Mouse (Mus musculus): Measurements from ENCODE around the gene Dtx4.

The Dtx4 gene

DNA sequence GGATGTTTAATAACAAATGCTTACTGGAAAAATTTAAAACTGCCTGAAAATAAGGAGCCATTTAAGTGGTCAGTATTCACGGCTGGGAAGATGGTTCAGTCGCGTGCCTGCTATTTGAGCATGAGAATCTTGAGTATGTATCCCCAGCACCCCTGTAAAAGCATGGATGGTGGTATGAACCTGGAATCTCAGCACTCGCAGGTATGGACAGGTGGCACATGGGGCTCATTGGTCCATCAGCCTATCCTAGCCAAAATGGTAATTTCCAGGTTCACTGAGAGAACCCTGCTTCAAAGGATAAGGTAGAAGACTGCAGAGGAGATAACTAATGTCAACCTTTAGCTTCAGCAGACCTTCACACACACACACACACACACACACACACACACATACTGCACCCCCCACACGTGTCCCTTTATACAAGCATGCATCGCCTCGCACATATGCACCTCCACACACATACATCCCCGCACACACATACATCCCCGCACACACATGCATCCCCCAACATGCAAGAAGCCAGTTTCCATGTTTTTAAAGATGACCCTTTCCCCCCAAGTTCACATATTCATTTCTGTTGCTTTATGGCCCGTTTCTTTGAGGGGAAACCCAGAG, 35.6 kb downstream of the Dtx4 start:
- no peak for DNase-seq

DNA sequence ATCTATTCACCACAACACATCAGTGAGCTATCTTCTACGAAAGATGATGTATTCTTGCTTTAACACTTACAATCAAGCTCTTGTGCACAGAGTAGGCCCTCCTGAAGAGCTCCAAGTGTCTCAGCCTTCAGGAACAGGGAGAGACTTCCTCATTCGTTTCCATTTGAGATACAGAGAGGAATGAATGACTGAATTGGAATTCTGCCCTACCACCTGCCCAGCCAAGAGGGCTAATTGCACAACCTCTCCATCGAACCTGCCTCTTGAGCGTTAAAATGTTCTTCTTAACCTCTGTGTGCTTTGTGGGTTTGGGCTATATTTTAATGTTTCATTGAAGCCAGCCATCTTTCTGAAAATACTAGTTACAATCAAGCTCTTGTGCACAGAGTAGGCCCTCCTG, 36.6 kb downstream of the Dtx4 start:
- DNase-seq: no peak

DNA sequence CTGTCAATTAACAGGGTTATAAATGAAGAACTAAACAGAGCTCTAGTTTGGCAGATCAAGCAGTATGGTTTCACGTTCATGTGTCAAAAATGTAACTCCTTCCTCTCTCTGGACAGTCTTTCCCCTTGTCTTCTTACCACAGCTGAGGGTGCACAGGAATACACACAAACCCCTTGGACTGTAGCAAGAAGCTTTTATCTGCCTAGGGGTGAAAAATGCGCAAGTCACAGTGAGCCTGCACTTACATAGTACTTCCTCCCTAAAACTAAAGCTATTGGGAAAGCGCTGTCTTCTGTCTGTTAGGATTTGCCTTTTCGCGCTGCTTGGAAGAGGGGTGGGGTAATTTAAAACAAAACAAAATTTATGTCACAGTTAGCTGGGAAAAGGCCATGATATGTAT, 37.1 kb downstream of the Dtx4 start:
- DNase-seq: no peak

DNA sequence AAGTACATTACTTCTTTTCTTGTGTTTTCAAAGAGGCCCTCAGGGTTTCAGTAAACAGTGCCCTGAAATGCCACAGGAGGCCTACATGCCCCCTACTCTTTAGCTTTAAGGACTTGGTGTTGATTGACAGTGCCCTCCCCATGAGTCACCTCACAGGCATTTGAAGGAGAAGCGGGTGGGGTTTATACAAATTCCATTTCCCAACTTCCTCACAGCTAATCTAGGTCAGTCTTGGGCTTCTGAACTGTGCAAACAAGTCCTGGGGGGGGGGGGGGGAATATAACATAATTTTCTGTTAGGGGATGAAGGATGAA, 37.6 kb downstream of the Dtx4 start:
- DNase-seq: no peak

DNA sequence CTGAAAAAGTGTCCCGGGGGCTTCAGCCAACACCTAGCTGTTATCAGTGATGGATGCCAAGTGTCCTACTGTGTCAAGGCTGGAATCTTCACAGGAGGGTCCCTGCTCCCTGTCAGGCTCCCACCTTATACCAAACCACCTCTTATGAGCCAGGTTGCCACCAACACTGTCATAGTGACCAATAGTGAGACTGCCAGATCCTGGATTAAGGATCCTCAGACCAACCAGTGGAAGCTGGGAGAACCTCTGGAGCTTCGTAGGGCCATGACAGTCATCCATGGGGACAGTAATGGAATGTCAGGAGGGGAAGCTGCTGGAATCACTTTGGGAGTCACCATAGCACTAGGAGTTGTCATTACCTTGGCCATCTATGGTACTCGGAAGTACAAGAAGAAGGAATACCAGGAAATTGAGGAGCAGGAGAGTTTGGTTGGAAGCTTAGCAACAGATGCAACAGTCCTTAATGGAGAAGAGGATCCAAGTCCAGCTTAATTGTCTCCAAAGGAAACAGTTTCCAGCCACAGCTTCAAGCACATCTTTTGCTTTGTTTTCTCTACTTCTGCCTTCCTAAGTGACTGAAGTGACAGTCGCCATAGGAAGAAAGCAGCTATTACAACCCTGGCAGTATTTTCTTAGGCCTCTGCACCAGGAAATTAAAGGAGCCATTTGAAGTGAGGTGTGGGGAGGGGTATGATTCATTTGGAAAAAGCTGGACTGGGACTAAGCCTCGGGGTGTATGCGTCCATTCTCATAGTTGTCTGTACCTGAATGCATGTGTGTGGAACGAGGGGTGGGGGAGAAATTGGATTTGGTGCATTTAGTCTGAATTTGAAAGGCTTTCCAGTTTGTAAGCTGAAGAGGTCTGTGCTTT, 38.2 kb downstream of the Dtx4 start:
- no peak for DNase-seq

DNA sequence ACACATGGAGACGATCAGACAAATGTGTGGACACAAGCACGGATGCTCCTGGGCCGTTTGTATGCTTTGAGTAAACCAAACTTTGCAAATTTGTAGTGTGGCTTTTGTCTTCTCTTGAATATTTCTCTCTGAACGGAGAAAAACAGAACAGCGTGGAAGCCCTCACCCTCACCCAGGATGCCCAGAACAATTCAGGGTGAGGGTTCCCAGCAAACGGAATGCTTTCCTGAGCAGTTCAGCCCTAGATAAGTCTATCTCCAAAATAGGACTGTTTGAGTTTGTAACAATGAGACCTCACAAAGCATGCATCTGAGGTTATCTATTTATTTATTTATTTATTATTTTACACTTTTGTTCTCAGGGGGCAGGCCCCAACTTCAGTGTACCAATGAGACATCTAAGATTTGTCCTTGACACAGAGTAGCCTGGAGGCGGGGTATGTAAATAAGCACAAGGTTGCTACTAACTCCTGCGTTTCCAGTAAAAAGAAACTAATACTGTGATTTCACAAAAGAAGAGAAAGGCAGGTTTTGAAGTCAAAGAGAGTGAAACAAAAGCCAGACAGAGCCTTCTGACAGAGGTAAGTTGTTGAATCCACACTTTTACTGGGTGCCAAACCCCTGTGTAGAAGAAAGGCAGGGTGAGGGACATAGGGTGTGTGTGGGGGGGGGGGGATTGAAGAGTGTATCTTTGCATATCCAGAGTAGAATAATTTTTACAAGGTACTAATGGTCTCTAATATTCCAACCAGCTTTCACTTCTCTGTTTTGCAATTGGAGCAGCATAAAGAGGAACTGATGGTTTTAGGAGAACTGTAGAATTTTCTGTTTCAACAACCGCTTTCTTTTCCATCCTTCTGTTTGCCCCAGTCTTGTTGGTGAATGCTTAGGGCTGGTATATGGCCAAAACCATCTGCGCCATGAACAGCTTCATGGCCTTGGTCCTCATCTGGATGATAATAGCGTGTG, 40.7 kb downstream of the Dtx4 start, which contains the start of gene Mpeg1:
TSS of gene Mpeg1 (plus strand) at position 498 of the 968 bp plus-strand sequence.
- no peak for DNase-seq

DNA sequence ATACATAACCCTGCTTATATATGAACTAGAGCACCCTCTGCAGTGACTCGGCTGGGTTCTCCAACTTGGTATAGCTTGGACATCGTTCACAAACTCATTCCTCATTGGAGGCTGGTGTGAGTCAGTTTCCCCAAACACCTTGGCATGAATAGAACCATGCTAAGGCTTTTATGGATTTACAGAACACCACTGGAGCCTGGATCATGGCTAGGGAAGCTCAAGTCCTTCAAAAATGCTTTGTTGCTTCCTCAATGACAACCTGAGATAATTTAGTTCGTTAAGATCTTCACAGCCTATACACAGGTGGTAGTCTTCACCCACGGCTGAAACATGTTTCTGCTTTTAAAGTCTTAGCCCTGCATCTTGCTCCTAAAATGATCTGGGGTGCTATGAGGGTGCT, 41.7 kb downstream of the Dtx4 start:
- no peak for DNase-seq

DNA sequence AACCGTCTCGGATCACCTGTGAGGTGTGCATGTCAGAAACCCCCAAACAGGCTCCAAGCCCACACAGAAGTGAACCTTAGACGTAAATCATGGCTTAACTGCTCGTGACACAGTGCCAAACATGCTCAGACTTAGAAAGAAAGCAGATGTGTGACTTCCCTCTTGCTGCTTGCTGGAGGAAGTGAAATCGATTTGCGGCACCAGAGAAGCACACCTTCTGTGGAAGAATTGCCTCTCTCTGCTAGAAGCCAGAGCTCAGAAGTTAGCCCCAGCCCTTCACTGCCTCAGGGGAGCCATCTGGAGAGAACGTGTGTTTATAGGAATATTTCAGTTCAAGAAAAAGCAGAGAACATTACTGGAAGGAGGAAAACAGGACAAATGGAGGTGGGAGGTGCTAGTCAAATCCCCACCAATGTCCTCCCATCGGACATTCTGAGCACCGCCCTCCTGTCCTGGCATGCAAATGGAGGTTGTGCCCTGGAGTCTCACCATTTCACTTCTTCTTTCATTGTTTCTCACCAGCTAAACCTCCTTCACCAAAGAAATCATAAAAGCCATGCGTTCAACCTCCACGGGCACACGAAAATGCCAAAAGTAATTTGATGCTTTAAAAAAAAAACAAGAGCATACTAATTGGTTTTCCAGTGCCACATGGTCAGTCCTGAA, 43.7 kb downstream of the Dtx4 start:
- DNase-seq: no peak

DNA sequence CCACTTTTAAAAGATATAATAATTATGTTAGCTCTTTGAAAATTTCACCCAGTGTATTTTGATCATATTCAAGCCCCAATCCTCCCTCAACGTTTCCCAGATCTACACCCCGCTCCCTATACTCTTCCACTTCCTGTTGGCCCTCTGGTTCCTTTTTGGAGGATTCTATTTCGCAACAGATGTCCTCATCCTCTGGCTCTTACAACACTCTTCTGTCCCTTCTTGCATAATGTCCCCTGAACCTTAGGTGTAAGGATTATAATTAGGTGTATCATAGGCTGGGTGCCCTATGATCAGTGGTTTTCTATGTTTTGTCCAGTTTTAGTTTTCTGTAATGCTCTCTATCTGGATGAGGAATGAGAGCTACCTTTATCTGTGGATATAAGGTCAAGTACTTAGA, 56.2 kb downstream of the Dtx4 start:
- no peak for DNase-seq

DNA sequence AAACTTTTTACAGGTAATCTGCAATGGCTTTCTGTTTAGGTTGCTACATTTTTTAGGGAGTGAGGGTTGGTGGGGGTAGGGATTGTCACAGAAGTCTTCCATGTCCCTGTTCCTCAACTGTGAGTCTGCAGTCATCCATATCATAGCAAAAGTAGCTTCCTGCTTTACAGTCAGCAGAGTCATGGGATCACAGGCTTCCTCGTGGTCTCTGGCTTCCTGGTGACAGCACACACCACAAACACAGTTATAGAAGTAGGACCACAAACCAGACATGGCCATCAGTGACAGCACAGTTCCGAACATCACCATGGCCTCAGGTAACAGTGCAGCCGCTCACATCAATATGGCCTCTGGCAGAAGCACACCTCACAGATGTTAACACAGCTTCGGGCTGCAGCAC, 58.7 kb downstream of the Dtx4 start:
- DNase-seq: no peak

DNA sequence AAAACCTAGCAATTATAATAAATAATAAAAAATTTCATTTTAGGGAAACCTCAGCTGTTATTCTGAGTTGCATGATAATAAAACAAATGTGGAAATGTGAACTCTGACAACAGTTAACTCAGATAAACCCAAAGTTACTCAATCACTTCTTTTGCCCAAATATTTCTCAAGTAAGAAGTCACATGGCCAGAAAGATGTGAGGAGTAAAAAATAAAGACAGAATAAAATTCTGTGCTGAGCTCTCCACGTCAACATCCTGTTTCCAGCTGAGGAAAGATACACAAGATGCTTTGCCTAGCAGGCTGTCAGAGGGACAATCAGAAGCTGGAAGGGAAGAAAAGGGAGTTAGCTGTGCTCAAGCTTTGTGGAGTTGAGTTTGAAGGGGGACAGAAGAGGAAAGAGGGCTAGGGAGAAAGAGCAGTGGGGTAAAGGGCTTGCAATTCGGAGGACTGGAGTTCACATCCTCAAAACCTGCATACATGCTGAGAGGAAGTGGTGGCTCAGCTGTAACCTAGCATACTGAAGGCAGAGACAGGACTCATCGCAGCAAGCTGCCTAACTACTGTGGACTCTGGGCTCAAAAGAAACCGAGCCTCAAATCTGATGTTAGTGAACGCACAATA, 61.0 kb downstream of the Dtx4 start:
- DNase-seq: no peak

DNA sequence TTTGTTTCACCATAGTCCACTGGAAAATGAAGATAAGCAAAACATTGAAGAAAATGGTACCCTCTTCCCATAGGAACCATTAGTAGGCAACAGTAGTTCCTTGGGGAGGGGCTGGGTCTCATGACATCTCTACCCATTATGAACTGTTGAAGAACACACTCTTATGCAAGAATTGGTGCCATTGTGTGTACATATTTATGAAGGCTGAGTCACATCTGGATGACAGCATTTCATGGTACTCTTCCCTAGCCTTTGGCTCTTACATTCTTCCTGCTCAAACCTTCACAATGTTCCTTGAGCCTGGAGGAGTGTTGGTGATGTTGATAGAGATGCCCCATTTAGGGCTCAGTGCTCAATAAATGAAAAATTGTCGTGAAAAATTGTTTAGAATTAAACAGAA, 61.7 kb downstream of the Dtx4 start:
- no peak for DNase-seq

DNA sequence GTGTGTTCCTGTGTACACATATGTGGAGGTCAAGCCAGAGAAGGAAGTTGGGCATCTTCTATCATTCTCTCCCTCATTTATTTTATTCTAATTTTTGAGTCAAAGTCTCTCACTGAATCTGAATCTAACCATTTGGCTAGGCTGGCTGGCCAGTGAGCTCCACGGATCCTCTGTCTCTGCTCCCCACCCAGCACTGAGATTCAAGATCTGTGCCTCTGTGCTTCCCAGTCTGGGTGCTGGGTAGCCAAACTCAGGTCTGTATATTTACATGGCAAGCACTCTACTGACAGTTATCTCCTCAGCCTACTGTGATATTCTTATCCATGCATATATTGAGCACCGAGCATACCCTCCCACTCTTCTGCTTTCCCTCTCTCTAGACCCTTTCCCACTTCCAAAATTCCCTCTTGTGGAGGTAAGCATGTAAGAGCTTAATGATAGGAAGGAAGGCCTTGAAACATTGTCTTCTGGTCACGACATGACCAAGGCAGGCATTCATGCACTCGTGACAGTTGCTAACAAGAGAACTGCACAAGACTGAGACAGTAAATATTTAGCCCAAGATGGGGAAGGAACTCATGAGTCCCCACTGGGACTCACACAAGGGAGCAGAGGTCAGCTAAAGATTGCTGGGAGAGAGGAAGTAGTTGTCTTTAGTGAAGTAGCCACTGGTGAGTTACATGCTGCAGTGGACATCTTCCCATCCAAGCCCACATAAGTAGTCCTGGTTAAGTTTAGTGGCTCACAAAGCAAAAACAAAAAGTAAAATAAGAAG, 65.3 kb downstream of the Dtx4 start:
- no peak for DNase-seq

DNA sequence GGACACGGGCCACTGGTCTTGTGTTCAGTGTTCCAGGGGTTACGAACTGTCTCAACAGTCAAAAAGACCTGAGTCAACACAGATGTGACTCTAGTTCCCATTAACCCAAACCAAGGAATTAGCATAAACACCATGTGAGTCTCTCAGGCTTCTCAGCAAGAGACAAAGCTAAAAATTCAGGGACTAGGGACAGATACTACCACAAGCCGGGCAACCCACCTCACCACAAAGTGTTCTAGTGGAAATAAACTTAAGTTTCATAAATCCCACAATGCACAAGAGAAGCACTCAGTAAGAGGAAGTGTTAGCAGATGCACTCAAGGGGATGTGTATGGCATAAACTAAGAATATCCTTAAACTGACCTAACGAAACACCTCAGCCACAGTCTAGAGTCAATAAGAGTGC, 66.2 kb downstream of the Dtx4 start:
- no peak for DNase-seq

DNA sequence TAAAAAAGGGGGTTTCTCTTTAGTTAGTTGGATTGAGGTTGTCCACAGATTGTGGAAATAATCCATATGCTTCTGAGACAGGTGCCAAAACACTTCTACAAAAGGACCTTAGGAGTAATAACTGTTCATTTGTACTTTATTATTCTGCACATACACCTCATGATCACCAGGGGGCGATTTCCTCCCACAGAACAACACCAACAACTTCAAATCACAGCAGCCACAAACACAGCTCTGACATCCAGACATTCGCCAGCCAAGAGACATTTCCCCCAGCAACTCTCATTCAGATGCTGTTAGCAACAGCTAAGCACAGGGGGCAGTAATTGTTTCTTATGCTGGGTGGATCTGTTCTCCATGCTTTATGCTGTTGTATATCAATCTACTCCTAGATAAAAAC, 68.2 kb downstream of the Dtx4 start:
- no peak for DNase-seq

DNA sequence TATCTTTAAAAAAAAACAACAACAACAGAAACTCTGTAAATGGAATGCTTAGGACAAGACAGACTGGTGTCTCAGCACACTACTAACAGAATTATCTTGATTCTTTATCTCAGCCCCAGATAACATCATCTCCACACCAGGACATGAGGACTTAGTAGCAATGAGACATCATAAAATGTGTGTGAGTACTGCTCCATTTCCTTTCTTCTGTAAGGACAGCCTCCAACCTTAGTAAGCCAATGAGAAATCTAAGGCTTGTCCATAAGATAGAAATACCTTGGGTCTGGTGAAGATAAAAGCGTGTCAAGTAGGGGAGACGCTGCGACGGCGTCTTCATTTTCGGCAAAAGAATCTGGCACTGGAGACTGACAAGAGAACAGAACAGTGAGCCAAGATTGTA, 73.6 kb downstream of the Dtx4 start, which contains the start of gene Pfpl:
TSS of gene Pfpl (plus strand) at position 301 of the 400 bp plus-strand sequence.
- DNase-seq: no peak

DNA sequence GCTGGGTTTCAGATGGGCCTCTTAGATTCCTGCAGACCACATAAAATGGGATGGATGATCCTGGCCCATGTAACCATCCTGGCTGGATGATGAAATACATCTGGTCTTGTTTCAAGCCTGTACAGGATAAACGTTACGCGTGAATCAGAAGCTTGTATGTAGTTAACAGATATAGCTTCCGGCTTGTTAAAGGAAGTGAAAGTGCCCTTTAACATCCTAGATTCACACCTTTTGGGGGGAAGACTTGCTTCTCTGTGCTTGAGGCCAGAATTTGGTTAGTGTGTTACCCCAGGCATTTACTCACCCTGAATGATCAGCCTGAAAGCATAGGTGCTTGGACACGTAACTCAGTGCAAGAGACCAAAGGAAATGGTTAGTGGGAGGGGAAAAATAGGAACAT, 74.2 kb downstream of the Dtx4 start:
- DNase-seq: no peak

DNA sequence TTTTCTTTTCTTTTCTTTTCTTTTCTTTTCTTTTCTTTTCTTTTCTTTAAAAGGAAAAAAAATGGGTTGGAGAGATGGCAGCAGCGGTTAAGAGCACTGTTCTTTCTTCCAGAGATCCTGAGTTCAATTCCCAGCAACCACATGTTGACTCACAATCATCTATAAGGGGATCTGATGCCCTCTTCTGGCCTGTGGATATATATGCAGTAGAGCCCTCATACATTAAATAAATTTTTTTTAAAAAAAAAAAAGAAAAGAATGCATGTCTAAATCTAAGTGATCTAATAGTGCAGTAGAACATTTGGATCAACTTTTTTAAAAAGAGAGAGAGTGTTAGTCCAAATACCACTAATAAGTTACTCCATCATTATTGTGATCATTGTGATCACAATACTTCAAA, 79.6 kb downstream of the Dtx4 start:
- no peak for DNase-seq

DNA sequence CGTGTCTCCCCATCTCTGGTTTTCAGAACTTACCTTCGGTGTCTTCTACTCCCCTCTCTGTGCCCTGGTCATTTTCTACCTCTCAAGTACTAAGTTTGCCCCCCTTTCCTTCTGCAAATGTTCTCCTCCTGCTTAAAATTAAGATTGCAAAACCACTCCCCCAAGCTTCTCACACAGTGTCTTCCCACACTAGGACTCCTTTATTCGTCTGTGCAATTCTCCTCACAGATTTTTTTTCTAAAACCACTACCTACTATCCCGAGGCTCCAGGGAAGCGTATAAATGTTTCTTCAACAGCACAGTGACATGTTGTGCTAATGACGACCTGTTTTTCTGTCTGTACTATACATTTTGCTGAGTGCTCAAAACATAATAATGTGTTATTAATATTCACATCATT, 80.7 kb downstream of the Dtx4 start:
- no peak for DNase-seq

DNA sequence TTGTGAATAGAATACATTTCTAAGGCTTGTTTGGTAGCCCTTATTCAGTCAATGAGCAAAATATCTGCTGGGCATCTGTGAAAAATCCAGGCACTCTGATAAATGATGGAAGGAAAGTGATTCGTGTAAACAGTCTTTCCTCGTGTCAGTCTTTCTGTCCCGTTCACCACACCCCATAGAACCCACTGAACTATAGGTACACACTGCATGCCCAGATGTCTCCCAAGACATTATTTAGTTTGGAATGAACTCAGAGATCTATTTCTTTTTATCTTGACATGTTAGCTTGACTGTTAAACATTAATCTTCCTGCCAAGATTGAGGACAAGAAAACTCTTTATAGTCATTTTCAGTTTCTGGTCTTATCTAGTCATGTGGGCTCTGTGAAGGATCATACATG, 82.9 kb downstream of the Dtx4 start:
- DNase-seq: no peak

DNA sequence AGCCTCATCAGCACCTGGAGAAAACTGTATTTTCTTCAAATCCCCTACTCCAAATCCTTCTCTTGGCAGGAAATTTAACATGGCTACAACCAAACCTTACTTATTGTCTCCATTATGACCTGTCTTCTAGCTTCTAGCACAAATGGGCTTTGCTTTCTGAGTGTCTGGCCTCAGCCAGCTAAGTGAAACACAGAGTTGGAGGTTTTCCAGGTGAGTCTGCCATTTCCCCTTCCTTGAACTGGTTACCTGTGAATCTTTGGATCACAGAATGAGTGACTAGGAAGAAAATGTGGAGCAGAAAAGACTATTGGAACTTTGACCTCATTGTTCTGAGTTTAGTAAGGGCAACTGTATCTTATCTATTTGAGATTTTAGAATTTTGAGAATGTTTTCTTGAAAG, 83.9 kb downstream of the Dtx4 start, which contains the start of gene Olfr1441:
TSS of gene Olfr1441 (plus strand) at position 73 of the 400 bp plus-strand sequence.
- DNase-seq: no peak
